Mouse (Mus musculus) hindbrain, postnatal 0 days (tissue): ENCODE measurements at regions not wholly inside any gene's neighbourhood (a gene's known extent, or its start where the extent isn't known, plus 50 kb on each side); places are given as distances from the start of the nearest gene placed in this dataset.
A peak's percentile ranks its signal among the peaks of the same experiment; 100 is the strongest.
"Not testable (repeated sequence)": the region's sequence is repeated elsewhere in the genome, so short reads cannot be mapped to it uniquely, and the experiment has no call there.

Experiments used
- ATAC-seq: fragments of 200-750 bp; cut with Nextera tagmentation; 2 replicates; pipeline ENCODE4 v1.8.0; 2017; ENCODE audit warnings: mild to moderate bottlenecking, moderate TSS enrichment, moderate library complexity
- DNase-seq: peaks from one replicate; pipeline ENCODE4 v3.0.0-alpha.2; 2015; ENCODE audit warnings: low spot score
- H3K27ac ChIP-seq: fragments of 300-500 bp; sonication (generic); 2 replicates; pipeline ENCODE4 v1.5.1; 2014; ENCODE audit warnings: mild to moderate bottlenecking
- H3K27me3 ChIP-seq: fragments of 300-500 bp; sonication (generic); 2 replicates; pipeline ENCODE4 v1.6.1; 2014; ENCODE audit warnings: low read length, mixed read lengths; ENCODE audit not compliant: insufficient read depth
- H3K36me3 ChIP-seq: fragments of 300-500 bp; sonication (generic); 2 replicates; pipeline ENCODE4 v1.6.1; 2014; ENCODE audit warnings: low read length, mixed read lengths; ENCODE audit not compliant: insufficient read depth
- H3K4me1 ChIP-seq: fragments of 300-500 bp; sonication (generic); 2 replicates; pipeline ENCODE4 v1.6.1; 2014; ENCODE audit warnings: antibody characterized with exemption, low read length, mixed read lengths; ENCODE audit not compliant: insufficient read depth
- H3K4me2 ChIP-seq: fragments of 300-500 bp; sonication (generic); 2 replicates; pipeline ENCODE4 v1.6.1; 2014; ENCODE audit warnings: low read depth, mild to moderate bottlenecking, low read length, moderate library complexity, mixed read lengths
- H3K4me3 ChIP-seq: fragments of 300-500 bp; sonication (generic); 2 replicates; pipeline ENCODE4 v1.5.1; 2014; ENCODE audit warnings: low read length
- H3K9ac ChIP-seq: fragments of 300-500 bp; sonication (generic); replicated peaks from 2 replicates; pipeline ENCODE4 v1.6.1; 2014; ENCODE audit warnings: mild to moderate bottlenecking, low read length, moderate library complexity, mixed read lengths
- H3K9me3 ChIP-seq: fragments of 300-500 bp; sonication (generic); 2 replicates; pipeline ENCODE4 v1.6.1; 2016; ENCODE audit warnings: low read length, mixed read lengths
- CTCF ChIP-seq: IDR thresholded peaks from 2 replicates; pipeline ENCODE4 v1.5.1; 2016; ENCODE audit warnings: antibody characterized with exemption, control low read depth, low read depth
- WGBS: fragments of 180-500 bp; shearing (Covaris S2); extraction: QIAGEN DNeasy Blood & Tissue Kit; methylation state at CpG from one replicate; pipeline ENCODE4 v1.1.7; 2014; 5-methylcytosine and 5-hydroxymethylcytosine counted together

DNA sequence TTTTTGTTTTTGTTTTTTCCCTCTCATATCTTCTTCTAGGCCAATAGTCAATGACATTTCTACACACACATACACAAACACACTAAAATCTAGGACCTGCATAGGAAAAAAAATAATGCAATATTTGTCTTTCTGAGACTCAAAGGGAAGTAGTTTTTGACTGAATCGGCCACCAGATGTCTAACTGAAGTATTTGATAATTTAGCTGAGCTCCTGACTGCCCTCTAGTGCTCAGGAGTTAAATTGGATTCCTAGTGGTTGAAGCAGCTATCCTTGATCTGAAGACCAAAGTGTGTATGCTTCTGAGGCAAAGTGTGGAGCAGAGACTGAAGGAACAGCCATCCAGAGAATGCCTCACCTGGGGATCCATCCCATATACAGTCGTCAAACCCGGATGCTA, 672.2 kb downstream of the Dad1 start:
- not testable (repeated sequence) for H3K4me1 ChIP-seq, H3K9ac ChIP-seq, H3K9me3 ChIP-seq, H3K4me2 ChIP-seq, H3K27me3 ChIP-seq, H3K36me3 ChIP-seq, DNase-seq, H3K27ac ChIP-seq, H3K4me3 ChIP-seq, ATAC-seq
- WGBS, result 59% methylated on average over 3 of the region's 3 CpGs
- TF ChIP-seq CTCF, result peak; percentile 14; the same call in 1 of the 2 replicates

DNA sequence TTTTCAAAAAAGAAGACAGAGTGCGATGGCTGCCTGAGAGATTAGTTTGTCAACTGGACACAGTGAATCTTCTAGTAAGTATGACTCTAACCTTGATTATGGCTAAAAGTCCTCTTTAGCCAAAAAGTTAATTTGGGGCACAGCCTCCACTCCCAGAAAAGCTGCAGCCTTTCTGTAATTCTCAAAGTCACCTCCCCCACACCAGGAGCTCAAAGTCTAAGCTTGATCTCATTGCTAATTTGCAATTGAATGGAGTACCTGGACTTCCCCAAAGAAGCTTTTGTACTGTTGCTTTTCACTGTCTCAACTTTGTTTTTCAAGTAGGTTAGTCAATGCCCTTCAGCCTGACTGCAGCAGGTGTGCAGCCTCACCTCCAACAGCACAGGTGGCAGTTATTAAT, 677.0 kb downstream of the Dad1 start:
- not testable (repeated sequence) for H3K9me3 ChIP-seq, H3K27ac ChIP-seq, H3K4me2 ChIP-seq, H3K9ac ChIP-seq, ATAC-seq, H3K36me3 ChIP-seq, H3K27me3 ChIP-seq, DNase-seq, H3K4me3 ChIP-seq, H3K4me1 ChIP-seq
- 95% methylated on average over 1 of the region's 1 CpGs for WGBS

DNA sequence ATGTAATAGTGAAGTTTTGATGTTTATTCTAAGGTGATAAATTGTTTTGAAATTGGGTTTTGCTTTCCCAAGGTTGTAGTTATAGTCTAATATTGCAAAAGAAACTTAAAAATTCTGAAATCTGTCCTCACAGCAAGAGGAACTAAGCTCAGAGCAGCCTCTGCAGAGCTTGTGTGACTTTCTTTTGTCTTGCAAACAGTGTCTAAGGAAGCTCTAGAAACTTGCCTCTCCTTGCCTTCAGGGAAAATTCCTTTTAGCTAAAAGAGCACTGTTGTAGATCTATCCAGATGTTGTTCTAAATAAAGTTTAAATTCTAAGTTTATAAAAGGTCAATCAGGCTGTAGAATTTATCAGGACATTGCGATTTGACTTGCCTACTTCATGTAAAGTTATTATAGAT, 681.2 kb downstream of the Dad1 start:
- H3K36me3 ChIP-seq, ATAC-seq, H3K4me1 ChIP-seq, H3K27me3 ChIP-seq, H3K9me3 ChIP-seq, H3K4me3 ChIP-seq, DNase-seq, H3K4me2 ChIP-seq, H3K9ac ChIP-seq, H3K27ac ChIP-seq: not testable (repeated sequence)
- 89% methylated on average over 1 of the region's 1 CpGs for WGBS

DNA sequence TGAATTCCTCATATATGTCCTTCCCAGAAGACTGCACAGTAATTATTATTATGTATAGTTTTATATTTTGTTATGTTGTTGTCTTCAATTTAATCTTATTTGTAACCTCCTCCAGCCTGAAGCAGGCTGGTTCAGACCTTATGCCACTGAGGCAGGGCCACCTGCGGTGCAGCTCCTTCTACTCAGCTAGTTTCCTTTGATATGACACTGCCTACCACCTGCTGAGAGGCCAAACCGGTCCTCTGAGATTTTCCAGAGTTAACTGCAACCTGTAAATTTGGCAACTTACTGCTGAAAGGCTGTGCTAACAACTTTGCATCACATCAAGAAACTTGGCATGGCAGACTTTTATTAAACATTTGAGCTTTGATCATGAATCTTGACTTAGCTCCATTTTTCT, 691.3 kb downstream of the Dad1 start:
- WGBS, result 45% methylated on average over 2 of the region's 2 CpGs
- TF ChIP-seq CTCF, result no peak

DNA sequence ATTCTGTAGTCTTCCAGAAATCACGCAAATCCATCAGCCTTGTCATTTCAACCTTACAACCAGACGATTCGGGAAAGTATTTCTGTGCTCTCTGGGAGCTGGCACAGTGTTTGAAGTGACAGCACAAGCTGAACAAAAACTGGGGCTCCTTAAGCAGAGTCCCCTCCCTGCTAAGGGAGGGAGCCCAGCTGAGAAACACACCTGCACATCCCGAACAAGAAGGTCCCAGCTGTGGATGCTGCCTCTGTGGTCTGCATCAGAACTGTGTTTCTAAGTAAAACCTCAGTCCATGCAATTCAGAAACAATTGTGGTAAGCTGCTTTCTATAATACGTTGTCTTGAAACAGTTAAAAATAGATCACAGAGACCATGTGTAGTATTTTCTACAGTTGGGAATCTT, 693.8 kb downstream of the Dad1 start:
- H3K36me3 ChIP-seq, H3K4me1 ChIP-seq, H3K27ac ChIP-seq, H3K4me2 ChIP-seq, H3K27me3 ChIP-seq, H3K9me3 ChIP-seq, H3K9ac ChIP-seq, H3K4me3 ChIP-seq, ATAC-seq, DNase-seq: not testable (repeated sequence)
- WGBS, result 74% methylated on average over 5 of the region's 5 CpGs

More for the DNA sequence above, 691.3 kb downstream of the Dad1 start:
- Histone ChIP-seq H3K27ac (no peak overlapping the region), H3K4me3 (no peak overlapping the region), H3K4me1 (no peaks in the 10 kb centered on the region), H3K9ac (no peak overlapping the region), H3K36me3 (no peaks in the 10 kb centered on the region), H3K27me3 (no peaks in the 10 kb centered on the region), H3K9me3 (no peaks in the 10 kb centered on the region), H3K4me2 (no peak overlapping the region)
- DNase-seq (no peak), ATAC-seq (no peak)

DNA sequence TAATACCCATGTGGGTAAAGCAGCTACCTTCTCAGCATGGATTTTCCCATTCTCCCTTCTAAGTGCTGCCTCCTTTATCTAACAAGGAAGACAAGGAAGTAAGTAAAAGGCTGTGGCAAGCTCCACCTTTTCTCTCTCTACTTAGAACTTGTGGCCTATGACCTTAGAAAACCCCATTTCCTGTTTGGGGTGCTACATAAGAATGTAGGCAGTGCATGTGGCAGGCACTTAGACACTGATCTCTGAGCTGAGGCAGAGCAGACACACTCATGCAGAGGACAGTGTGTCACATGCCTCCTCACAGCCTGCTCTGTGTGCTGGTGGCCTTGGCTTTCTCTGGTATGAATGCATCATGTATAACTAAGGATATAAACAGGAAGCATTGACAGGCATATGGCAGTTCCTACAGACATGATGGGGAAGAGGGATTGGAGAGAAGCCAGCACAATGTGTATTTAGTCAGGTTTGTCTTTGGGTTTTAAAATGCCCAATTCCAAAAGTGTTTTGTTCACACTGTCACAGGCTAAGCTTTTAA, 694.5 kb downstream of the Dad1 start:
- H3K4me2 ChIP-seq, H3K9ac ChIP-seq, ATAC-seq, H3K27me3 ChIP-seq, H3K4me3 ChIP-seq, H3K9me3 ChIP-seq, H3K36me3 ChIP-seq, DNase-seq, H3K4me1 ChIP-seq, H3K27ac ChIP-seq: not testable (repeated sequence)

DNA sequence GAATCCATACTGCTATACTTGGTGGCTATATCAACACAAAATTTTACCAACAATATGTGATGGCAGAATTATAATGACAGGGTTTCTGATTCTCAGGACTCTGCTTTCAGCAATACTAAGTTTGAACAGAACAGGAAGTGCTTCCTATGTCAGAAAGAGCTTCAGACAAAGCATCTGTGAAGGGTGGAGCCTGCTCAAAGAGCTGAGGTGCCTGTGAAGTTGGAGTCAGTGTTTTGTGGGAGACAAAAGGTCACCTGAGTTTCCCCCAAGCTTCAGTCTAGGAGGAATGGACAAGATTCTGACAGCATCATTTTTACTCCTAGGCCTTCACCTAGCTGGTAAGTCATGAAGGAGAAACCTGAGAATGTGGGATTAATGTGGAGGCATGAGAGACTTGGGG, 700.1 kb downstream of the Dad1 start:
- H3K9ac ChIP-seq, result no peak overlapping the region
- no peaks in the 10 kb centered on the region for H3K36me3 ChIP-seq
- H3K4me3 ChIP-seq, result no peak overlapping the region
- no peak for ATAC-seq
- no peaks in the 10 kb centered on the region for H3K9me3 ChIP-seq
- no peak overlapping the region for H3K4me2 ChIP-seq
- no peak for TF ChIP-seq CTCF
- no peaks in the 10 kb centered on the region for H3K4me1 ChIP-seq
- no peak overlapping the region for H3K27ac ChIP-seq
- no peak for DNase-seq
- H3K27me3 ChIP-seq, result no peaks in the 10 kb centered on the region

DNA sequence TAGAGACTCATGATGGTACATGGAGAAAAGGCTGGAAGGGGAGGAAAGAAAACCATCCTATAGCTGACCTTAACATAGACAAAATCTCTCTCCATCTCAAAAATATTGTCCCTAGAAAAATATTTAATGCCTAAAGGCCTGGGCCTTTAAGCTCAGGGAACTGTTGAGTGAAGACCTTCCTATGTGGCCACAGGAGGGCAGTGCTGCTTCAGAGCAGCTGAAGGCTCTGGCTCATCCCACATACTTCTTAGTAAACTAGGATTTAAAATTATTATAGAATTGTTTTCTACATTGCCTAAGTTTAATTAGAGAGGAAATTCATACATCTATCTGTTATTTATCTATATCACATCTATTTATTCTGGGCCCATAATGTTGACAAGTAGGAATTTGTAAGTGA, 706.5 kb downstream of the Dad1 start:
- not testable (repeated sequence) for H3K9me3 ChIP-seq, H3K4me2 ChIP-seq, H3K36me3 ChIP-seq, H3K4me3 ChIP-seq, H3K27ac ChIP-seq, H3K27me3 ChIP-seq, DNase-seq, H3K4me1 ChIP-seq, H3K9ac ChIP-seq, ATAC-seq
- TF ChIP-seq CTCF, result peak; percentile 35
